Mouse (Mus musculus) midbrain, embryonic 16.5 days (tissue): ENCODE measurements at regions not wholly inside any gene's neighbourhood (a gene's known extent, or its start where the extent isn't known, plus 50 kb on each side); places are given as distances from the start of the nearest gene placed in this dataset.
A peak's percentile ranks its signal among the peaks of the same experiment; 100 is the strongest.

ENCODE experiments used
- ATAC-seq: fragments of 200-750 bp; cut with Nextera tagmentation; 2 replicates; pipeline ENCODE4 v1.8.0; 2017; ENCODE audit warnings: moderate TSS enrichment
- H3K27ac ChIP-seq: fragments of 300-500 bp; sonication (generic); 2 replicates; pipeline ENCODE4 v1.5.1; 2014; ENCODE audit warnings: mild to moderate bottlenecking, low read length, mixed read lengths
- H3K27me3 ChIP-seq: fragments of 300-500 bp; sonication (generic); 2 replicates; pipeline ENCODE4 v1.6.1; 2014; ENCODE audit warnings: low read depth, low read length, mixed read lengths; ENCODE audit not compliant: control insufficient read depth, insufficient read depth
- H3K36me3 ChIP-seq: fragments of 300-500 bp; sonication (generic); 2 replicates; pipeline ENCODE4 v1.6.1; 2014; ENCODE audit warnings: mild to moderate bottlenecking, low read length, moderate library complexity, mixed read lengths; ENCODE audit not compliant: control insufficient read depth, insufficient read depth
- H3K4me1 ChIP-seq: fragments of 300-500 bp; sonication (generic); 2 replicates; pipeline ENCODE4 v1.6.1; 2014; ENCODE audit warnings: mild to moderate bottlenecking, low read length, mixed read lengths; ENCODE audit not compliant: control insufficient read depth, insufficient read depth
- H3K4me2 ChIP-seq: fragments of 300-500 bp; sonication (generic); 2 replicates; pipeline ENCODE4 v1.6.1; 2014; ENCODE audit warnings: mild to moderate bottlenecking, low read length, mixed read lengths
- H3K4me3 ChIP-seq: fragments of 300-500 bp; sonication (generic); 2 replicates; pipeline ENCODE4 v1.5.1; 2014; ENCODE audit warnings: low read depth, mild to moderate bottlenecking, low read length, moderate library complexity, mixed read lengths
- H3K9ac ChIP-seq: fragments of 300-500 bp; sonication (generic); 2 replicates; pipeline ENCODE4 v1.6.1; 2014; ENCODE audit warnings: low read depth, low read length, mixed read lengths
- H3K9me3 ChIP-seq: fragments of 300-500 bp; sonication (generic); replicated peaks from 2 replicates; pipeline ENCODE4 v1.6.1; 2014; ENCODE audit warnings: mild to moderate bottlenecking, low read length, mixed read lengths; ENCODE audit not compliant: control insufficient read depth, poor library complexity, severe bottlenecking
- WGBS: fragments of 180-500 bp; shearing (Covaris S2); extraction: QIAGEN DNeasy Blood & Tissue Kit; methylation state at CpG from one replicate; pipeline ENCODE4 v1.1.7; 2014; 5-methylcytosine and 5-hydroxymethylcytosine counted together

DNA sequence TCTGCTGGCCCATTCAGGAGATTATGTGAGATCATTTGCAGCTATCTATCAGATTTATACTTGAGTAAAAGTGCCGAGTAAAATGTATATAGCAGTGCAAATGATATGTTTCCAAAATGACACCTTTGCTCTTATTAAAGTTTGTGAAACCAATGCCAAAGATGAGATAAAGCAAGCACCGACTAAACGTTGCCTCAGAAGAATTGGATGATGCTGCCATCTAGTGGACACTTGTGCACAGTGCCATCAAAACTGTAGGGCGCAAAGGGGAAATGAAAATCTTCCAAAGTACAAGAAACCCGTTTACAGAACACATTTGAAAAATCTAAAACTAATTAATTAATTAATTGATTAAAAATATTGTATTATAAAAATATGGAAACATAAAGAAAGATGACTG, 127.2 kb downstream of the Atxn7l3b start:
- 0 out of 2 replicates have a peak, but pooled peaks cover 2% of the 10 kb centered on the region for H3K4me1 ChIP-seq
- peak; percentile 81; the same call in 1 of the 2 replicates for ATAC-seq
- no peak overlapping the region for H3K9ac ChIP-seq
- H3K27ac ChIP-seq: no peak overlapping the region
- H3K36me3 ChIP-seq: no peaks in the 10 kb centered on the region
- H3K9me3 ChIP-seq: 0 out of 2 replicates have a peak, but pooled peaks cover 3% of the 10 kb centered on the region
- 5% methylated on average over 5 of the region's 5 CpGs for WGBS
- no peak overlapping the region for H3K4me3 ChIP-seq
- H3K27me3 ChIP-seq: no peaks in the 10 kb centered on the region; the same call in 1 of the 2 replicates
- no peak overlapping the region for H3K4me2 ChIP-seq

DNA sequence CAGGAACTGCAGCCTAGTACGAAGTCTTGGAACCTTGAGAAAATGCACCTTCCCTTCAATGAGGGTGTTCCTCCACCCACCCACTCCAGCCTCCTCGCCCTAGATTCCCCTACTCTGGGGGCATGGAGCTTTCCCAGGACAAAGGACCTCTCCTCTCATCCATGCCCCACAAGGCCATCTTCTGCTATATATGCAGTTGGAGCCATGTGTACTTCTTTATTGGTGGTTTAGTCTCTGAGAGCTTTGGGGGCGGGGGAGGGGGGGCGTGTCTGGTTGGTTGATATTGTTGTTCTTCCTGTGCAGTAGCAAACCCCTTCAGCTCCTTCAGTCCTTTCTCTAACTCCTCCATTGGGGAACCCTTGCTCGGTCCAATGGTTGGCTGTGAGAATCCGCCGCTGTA, 130.2 kb downstream of the Atxn7l3b start:
- H3K4me1 ChIP-seq: 0 out of 2 replicates have a peak, but pooled peaks cover 2% of the 10 kb centered on the region
- WGBS: 29% methylated on average over 7 of the region's 7 CpGs
- no peak for ATAC-seq
- no peak overlapping the region for H3K4me3 ChIP-seq
- H3K9me3 ChIP-seq: no peaks in the 10 kb centered on the region
- no peak overlapping the region for H3K4me2 ChIP-seq
- H3K27me3 ChIP-seq: no peaks in the 10 kb centered on the region; the same call in 1 of the 2 replicates
- no peaks in the 10 kb centered on the region for H3K36me3 ChIP-seq
- H3K9ac ChIP-seq: no peak overlapping the region
- no peak overlapping the region for H3K27ac ChIP-seq

DNA sequence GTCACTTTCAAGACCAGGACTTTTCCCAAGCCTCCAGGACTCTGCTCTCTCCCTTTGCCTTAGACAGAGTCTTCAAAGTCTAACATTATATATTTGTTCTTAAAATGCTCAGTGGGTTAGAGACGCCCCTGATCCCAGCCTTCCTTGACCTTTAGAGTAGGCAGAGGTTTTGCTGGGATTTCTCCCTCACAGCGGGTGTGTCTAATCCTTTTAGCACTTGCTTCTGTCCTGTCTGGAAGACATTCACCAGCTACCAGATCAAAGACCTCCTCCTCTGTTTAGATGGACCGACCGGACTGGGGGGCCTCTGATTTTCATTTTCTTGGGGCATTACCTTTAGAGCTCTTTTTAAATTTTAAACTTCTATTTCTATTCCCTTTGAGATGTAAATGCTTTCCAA, 130.7 kb downstream of the Atxn7l3b start:
- Histone ChIP-seq H3K4me2 (no peak overlapping the region), H3K4me3 (no peak overlapping the region), H3K36me3 (no peaks in the 10 kb centered on the region), H3K9me3 (no peaks in the 10 kb centered on the region), H3K9ac (no peak overlapping the region), H3K27me3 (no peaks in the 10 kb centered on the region; the same call in 1 of the 2 replicates), H3K27ac (no peak overlapping the region), H3K4me1 (0 out of 2 replicates have a peak, but pooled peaks cover 2% of the 10 kb centered on the region)
- ATAC-seq: no peak
- 4% methylated on average over 4 of the region's 4 CpGs for WGBS

DNA sequence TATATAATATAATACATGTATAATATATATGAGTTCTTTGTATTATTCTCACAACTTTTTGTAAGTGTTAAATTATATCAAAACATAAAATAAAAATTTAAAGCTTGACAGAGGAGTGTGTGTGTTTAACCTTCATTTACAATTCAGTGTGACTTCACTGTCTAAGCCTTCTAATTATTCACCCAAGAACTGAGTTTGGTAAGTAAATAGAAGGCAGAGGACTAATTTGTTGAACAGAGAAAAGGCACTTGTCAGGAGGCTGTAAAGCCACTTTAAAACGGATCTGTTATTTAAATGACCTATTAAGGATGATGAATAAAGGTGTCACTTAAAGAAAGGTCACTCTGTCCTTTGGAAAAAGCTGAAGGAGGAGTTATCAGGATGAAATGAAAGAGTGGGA, 132.9 kb downstream of the Atxn7l3b start:
- no peak overlapping the region for H3K27ac ChIP-seq
- H3K4me3 ChIP-seq: no peak overlapping the region
- H3K4me2 ChIP-seq: no peak overlapping the region
- no peak for ATAC-seq
- no peaks in the 10 kb centered on the region for H3K27me3 ChIP-seq
- no peaks in the 10 kb centered on the region for H3K9me3 ChIP-seq
- 0 out of 2 replicates have a peak, but pooled peaks cover 2% of the 10 kb centered on the region for H3K4me1 ChIP-seq
- no peaks in the 10 kb centered on the region for H3K36me3 ChIP-seq
- 11% methylated on average over 1 of the region's 1 CpGs for WGBS
- H3K9ac ChIP-seq: no peak overlapping the region

DNA sequence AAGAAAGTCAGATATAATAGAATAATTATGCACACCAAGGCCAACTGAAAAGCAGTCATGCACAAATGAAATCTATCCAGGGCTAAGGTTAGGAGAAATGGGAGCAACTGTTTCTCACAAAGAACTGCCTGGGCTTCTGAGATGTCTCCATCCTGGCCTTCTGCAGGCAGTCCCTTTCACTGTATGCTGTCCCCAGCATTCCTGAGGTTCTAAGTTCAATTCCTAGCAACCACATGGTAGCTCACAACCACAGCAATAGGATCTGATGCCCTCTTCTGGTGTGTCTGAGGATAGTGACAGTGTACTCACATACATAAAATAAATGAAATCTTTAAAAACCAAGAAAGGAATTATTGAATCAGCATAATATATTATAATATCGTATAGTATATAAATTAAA, 133.3 kb downstream of the Atxn7l3b start:
- Histone ChIP-seq H3K9me3 (no peaks in the 10 kb centered on the region), H3K9ac (no peak overlapping the region), H3K27ac (no peak overlapping the region), H3K36me3 (no peaks in the 10 kb centered on the region), H3K4me3 (no peak overlapping the region), H3K27me3 (no peaks in the 10 kb centered on the region), H3K4me1 (0 out of 2 replicates have a peak, but pooled peaks cover 2% of the 10 kb centered on the region), H3K4me2 (no peak overlapping the region)
- ATAC-seq: no peak
- WGBS: 89% methylated on average over 1 of the region's 1 CpGs

DNA sequence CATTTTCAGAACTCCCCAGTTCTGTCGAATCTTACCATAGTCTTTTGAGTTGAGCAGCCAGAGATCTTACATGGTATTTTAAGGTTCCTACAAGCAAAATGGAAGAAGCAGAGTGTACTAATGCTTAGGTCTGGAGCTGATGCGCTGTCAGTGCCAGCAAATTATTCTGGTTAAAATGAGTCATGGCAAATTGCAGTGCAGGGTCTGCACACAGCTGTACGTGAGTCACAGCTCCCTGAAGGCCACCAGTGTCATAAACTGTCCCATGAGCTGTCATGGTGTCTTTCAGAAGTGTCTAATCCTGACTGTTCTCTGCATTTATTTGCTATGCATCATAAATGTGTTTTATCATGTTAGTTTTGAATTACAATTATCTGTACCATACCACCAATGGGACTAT, 140.6 kb downstream of the Atxn7l3b start:
- H3K9me3 ChIP-seq: no peaks in the 10 kb centered on the region
- no peaks in the 10 kb centered on the region for H3K36me3 ChIP-seq
- H3K4me2 ChIP-seq: no peak overlapping the region
- no peak overlapping the region for H3K27ac ChIP-seq
- no peak overlapping the region for H3K4me3 ChIP-seq
- WGBS: 80% methylated on average over 3 of the region's 3 CpGs
- no peak overlapping the region for H3K9ac ChIP-seq
- ATAC-seq: no peak
- H3K27me3 ChIP-seq: no peaks in the 10 kb centered on the region
- no peaks in the 10 kb centered on the region for H3K4me1 ChIP-seq

DNA sequence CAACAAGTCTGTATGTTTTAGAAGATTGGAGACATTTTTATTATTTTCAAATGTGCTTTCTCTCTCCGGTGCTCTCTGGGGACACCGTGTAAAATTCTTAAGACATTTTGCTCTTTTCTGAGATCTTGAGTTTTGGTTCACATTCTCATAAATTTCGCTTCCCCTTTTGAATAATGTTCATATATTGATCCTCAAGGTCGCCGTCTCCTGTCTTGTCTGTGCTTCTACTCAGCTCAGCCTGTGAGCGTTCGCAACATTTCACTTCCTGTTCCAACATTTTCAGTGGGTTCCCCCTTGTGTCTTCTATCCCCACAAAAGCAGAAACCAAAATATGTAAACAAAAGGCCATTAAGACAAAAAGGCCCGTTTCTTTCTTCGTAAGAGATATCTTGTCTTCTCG, 154.5 kb downstream of the Atxn7l3b start:
- Histone ChIP-seq H3K27ac (no peak overlapping the region), H3K27me3 (no peaks in the 10 kb centered on the region), H3K9me3 (no peaks in the 10 kb centered on the region), H3K4me3 (no peak overlapping the region), H3K4me2 (no peak overlapping the region), H3K9ac (no peak overlapping the region), H3K36me3 (no peaks in the 10 kb centered on the region), H3K4me1 (no peaks in the 10 kb centered on the region)
- 91% methylated on average over 10 of the region's 10 CpGs for WGBS
- ATAC-seq: no peak

DNA sequence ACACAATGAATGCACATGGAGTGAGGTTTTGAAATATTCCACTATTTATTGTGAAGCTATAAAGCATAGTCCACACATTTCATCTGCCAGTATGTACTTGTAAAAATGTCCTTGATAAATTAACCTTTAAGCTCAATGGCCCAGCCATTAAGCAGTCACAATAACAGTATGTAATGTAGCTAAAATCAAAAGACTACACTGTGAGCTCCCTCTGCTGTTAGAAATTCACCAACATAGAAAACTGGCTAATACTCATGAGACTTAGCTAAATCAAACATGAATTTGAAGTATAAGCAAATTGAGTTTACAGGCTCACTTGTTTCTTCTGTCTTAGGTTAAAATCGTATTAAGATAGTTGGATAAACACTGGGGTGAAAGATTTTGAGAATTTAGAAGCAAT, 182.1 kb downstream of the Atxn7l3b start:
- Histone ChIP-seq H3K4me1 (no peaks in the 10 kb centered on the region), H3K27me3 (no peaks in the 10 kb centered on the region), H3K4me3 (no peak overlapping the region), H3K4me2 (no peak overlapping the region), H3K36me3 (no peaks in the 10 kb centered on the region), H3K9me3 (no peaks in the 10 kb centered on the region), H3K9ac (no peak overlapping the region), H3K27ac (no peak overlapping the region)
- ATAC-seq: peak; percentile 64; the same call in 1 of the 2 replicates
- 65% methylated on average over 1 of the region's 1 CpGs for WGBS

DNA sequence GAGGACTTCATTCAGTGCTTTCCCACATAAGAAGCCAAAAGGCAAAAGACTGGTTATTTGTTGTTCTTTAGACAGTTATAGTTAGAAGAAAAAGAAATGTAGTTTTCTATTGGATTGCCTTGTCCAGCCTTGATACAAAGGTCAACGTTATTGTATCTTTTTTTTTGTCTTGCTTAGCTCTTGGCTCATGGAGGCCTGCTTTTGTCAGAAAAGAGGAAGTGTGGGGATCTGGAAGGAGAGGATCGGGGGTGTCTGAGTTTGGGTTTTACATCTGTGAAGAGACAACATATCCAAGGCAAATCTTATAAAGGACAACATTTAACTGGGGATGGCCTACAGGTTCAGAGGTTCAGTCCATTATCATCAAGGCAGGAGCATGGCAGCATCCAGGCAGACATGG, 185.3 kb downstream of the Atxn7l3b start:
- 88% methylated on average over 2 of the region's 2 CpGs for WGBS

More for the DNA sequence above, 185.3 kb downstream of the Atxn7l3b start:
- Histone ChIP-seq H3K27me3 (no peaks in the 10 kb centered on the region), H3K9ac (no peak overlapping the region), H3K36me3 (no peaks in the 10 kb centered on the region), H3K27ac (no peak overlapping the region), H3K4me2 (no peak overlapping the region), H3K4me3 (no peak overlapping the region), H3K4me1 (no peaks in the 10 kb centered on the region), H3K9me3 (no peaks in the 10 kb centered on the region)
- no peak for ATAC-seq
